Mouse (Mus musculus) left cerebral cortex, adult 18-20 months (tissue): ENCODE results near the gene Fam69b. TPM values are rescaled to one million over a fixed set of nuclear protein-coding genes. Genes with fewer than 3 reads are reported as not detected.

Experiments used
- DNase-seq, 2 experiments: peaks; one replicate each; pipeline ENCODE4 v3.0.0; 2021 to 2022; ENCODE audit warnings: low spot score in 2 of 2, mixed read lengths in 1 of 2
- total RNA-seq, 2 experiments: library from RNA; stranded (reverse); gene quantifications; 2 replicates each; pipeline ENCODE4 v1.2.3; 2021

The Fam69b gene
- total RNA-seq, 2 experiments from 2014 or later, result 74.1 to 77.2 TPM

DNA sequence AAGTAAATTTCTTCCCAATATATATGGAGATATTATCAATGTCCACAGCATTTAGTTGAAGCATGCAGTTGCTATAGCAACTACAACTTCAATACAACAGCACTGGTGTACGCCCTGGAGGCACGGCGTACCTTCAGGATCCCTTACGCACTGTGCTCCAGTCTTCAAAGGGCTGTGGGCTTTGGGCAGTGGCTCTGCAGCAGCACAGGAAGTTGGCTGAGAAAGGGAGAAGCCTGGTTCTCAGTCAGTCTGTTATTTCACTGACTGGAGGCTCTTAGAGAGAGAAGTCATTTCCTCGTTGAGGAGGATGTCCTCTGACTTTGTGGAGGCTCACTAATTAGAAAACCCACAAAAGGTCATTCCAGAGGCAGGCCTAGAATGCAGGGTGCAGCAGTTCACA, 5.3 kb upstream of the Fam69b start:
- DNase-seq, result no peak

DNA sequence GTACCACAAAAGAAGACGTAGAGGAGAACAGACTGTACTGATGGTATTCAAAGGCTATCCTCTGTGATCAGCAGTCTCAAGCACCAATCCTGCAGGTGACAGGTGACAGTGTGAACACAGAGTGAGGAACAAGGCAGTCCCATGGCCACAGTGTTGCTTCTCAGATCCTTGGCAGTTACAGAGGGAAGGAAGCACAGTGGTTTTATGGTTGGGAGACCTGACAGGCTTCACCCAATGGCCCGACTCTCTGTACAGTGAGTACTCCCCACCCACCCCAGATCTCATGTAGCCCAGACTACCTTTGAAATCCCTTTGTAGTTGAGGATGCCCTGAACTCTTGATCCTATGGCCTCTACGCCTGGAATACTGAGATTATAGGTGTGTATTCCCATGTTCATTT, 2.8 kb upstream of the Fam69b start:
- DNase-seq, result no peak

DNA sequence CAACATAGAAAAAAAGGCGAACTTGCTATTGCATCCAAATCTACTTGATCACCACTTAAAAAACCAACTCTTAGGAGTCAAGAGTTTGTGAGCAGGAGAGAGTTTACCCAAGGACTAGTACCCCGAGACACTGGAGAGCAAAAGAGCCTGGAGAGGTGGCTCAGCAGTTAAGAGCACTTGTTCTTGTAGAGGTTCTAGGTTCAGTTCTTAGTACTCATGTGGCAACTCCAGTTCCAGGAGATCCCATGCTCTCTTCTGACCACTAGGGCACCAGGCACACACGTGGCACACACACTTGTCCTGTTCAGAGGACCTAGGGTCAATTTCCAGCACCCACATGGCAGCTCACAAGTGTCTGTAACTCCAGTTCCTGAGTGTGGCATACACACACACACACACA, 2.2 kb upstream of the Fam69b start:
- no peak for DNase-seq

DNA sequence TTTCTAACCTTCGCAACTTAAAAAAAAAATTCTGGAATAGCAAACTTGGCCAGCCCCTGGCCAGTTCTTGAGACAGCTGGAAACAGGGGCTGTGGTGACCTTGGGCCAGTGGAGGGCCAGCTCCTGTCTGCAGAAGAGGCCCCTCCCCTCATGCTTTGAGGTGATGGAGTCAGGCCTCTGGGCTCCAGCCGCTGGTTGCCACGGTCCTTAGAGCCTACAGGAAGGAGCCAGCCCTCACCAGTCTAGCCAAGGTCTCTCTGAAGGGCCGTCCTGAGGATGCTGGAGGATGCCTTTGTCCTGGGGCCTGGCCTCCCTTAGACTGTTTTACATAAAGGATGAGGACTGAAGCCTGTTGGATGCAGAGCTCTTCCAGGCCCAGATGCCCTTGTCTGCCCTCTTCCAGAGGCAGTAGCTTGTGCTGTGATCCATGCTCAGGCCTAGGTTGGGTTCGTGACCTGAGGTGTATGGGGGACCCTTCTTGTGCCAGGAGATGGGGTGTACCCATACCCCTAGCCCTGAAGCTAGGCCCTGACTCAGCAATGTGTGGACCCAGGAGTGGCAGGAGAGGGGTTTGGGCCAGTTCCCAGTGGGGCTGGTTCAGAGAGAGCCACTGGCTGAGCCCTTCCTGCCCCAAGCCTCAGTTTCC, 658 bp downstream of the Fam69b start:
- DNase-seq, result no peak

DNA sequence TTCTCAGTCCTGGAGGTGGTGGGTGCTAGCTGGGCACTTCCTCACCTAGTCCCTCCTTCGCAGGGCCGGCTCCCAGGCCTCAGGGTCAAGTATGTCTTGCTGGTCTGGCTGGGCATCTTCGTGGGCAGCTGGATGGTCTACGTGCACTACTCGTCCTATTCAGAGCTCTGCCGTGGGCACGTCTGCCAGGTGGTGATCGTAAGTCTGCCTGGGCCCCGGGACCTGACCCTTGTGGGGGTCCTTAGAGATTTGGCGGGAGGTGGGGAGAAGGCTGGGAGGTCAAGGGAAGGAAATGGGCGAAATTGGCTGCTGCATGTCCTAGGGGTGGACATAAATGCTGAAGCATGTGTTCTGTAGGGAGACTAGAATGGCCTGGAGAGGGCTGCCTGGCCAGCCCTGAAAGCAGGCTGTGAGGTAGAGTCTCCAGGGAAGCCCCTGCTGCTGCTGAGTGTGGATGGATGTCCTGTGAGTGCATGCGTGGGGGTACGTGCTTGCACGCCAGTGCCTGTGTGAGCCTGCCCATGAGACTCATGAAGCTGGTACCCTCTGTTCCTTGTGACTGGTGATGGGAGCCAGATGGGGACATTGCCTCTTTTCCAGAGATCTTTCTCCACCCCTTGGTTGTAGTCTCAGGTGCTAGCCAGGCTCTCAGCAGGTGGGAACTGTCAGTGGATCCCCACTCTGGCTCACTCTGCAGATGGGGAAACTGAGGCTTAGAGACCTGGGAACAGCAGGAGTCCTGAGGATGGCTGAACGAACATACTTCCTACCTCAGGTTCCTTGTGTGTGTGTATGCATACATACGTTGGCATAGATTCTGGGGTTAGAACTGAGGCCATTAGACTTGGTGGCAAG, 4.5 kb downstream of the Fam69b start:
- no peak for DNase-seq

DNA sequence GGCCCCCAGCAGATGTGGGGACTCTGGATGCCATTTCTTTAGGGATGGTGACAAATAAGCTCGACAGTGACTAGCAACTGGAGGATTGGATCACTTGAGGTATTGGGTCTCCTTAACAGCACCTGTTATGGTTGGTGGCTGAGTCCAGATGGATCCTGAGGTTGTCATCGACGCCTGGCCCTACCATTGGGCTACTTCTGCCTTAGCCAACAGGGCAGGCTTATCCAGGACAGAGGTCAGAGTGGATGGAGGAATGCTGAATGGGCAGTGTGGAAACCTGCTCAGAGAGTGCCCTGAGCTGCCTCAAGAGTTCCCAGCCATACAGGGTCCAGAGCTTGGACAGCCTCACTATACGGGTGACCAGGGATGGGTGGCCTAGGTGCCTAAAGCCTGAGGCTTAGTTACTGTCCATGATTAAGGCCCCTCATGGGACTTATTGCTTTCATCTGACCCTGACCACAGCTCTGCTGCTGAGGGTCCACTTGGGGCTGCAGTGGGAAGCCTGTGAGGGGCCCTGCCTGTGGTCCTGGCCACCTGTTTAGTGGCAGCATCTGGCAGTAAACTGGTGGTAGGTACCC, 5.8 kb downstream of the Fam69b start:
- DNase-seq, result no peak

DNA sequence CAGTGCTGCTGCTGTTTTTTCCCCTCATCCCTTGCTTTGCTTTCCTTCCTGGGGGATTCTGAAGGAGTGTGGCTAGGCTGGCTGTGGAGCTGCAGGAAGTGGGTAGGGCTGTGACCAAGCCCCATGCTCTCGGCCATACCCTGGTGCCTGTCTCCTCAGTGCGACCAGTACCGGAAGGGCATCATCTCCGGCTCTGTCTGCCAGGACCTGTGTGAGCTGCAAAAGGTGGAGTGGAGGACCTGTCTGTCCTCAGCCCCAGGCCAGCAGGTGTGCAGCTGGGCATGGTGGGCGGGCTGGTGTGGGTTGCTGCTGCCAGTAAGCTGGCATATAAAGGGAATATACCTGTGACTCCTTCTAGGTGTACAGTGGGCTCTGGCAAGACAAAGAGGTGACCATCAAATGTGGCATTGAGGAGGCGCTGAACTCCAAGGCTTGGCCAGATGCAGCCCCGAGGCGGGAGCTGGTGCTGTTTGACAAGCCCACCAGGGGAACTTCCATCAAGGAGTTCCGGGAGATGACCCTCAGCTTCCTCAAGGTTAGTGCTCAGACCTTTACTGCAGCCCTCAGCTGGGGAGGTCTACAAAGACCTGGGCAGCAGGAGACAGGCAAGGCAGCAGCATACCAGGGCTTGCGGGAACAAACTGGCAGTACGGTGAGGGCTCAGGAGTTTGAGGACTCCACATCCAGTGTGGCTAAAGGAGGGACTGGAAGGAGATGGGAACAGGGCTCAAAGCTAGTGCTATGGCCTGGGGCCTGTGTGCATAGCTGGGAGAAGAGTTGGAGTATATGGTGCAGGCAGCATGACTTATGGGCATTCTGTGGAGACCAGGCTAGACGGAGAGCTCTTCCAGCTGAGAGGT, 6.6 kb downstream of the Fam69b start:
- no peak for DNase-seq

DNA sequence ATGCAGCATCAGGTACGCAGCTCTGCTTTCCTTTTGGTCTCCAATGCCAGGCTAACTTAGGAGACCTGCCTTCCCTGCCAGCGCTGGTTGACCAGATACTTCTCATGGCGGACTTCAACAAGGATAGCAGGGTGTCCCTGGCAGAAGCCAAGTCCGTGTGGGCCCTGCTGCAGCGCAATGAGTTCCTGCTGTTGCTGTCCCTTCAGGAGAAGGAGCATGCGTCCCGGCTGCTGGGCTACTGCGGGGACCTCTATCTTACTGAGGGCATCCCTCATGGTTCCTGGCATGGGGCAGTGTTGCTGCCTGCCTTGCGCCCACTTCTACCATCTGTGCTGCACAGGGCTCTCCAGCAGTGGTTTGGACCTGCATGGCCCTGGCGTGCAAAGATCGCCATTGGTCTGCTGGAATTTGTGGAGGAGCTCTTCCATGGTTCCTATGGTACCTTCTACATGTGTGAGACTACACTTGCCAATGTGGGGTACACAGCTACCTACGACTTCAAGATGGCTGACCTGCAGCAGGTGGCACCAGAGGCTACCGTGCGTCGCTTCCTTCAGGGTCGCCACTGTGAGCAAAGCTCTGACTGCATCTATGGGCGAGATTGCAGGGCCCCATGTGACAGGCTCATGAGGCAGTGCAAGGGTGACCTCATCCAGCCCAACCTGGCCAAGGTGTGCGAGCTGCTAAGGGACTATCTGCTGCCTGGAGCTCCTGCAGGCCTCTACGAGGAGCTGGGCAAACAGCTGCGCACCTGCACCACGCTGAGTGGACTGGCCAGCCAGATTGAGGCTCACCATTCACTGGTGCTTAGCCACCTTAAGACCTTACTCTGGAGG, 7.5 kb downstream of the Fam69b start:
- DNase-seq, result no peak

DNA sequence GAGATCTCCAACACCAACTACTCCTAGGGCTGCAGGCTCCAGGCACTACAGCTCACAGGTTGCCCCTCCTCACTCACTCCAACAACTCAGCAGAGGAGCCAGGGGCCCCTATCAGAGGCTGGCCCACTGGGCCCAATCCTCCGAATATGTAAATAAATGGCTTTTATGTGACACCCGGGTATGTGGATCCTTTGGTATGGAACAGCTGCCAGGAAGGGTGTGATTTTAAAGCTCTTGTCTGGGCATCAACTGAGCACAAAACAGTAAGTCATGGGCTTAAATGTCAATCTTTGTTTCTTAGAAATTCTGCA, 8.0 kb downstream of the Fam69b start:
- DNase-seq, result no peak

DNA sequence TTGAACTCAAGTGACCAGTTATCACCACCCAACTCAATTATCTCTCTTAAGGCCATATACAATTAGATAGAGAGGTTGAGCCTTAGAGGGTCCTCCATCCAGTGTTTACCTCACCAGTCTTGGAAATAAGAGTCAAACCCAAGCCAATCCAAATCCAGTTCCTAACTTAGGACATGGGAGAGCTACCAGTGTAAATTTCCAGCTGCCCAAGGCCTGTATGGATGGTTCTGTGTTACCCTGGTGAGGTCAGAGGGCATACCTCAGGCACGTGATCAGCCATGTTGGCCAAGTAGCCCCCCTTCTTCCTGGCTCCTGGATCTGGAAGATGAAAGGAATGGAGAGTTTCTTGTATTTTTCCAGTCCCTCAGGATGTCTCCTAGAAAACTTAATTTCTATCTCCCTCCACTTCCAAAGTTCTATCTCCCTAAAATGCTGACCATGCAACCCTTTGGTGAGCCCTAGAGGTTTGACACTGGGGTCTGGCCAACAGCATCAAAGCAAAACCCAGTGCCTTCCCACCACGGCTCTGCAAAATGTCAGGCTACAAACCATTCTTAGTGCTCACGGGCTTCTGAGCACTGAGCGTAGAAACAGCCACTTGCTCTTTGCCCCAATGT, 9.2 kb downstream of the Fam69b start:
- DNase-seq, result no peak

DNA sequence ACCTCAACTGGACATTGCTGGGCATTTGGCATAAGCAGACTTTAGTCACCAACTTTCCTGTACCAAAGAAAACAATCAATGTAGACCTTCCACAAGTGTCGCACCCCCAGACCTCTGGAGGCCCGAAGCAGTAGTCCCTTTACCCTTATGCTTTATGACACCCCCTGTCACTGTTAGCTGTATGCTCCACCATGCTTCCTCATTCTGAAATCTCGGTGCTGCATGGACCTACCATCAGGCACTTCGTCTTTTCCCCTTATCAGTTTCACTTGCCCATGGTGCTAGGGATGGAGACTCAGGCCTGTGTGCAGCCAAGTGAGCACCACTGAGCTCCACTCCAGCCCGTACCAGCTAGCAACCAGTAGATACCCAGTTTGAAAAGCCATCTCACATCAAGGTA, 9.8 kb downstream of the Fam69b start:
- DNase-seq, result no peak

DNA sequence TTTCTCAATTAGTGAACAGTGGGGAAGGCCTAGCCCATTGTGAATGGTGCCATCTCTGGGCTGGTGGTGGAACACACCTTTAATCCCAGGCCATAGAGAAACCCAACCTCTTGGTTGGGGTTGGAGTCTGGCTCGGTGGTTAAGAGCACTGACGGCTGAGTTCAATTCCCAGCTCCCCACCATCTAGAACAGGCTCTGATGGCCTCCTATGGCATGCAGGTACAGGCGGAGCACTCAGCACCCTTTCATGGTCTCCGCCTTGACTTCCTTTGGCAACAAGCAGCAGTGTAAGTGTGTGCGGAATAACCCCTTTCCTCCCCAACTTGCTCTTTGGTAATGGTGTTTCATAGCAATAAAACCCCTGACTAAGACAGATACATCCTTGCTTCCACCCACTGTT, 10.3 kb downstream of the Fam69b start:
- no peak for DNase-seq

DNA sequence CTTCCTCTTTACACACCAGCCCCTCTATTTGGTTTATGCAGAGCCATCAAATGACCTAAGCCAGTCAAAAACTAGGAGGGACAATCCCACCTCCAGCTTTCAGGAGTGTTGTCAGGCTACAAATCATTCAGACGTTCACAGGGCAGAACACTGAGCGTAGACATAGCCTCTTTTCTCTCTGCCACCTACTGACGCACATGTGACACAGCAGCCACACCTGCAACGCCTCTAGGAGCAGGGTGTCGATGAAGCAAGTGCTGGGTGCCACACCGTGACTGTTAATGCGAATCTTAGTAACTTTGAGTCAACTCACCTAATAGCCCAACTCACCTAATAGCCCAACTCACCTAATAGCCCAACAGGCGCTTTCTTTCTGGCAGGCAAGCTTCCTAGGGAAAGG, 10.8 kb downstream of the Fam69b start:
- no peak for DNase-seq

DNA sequence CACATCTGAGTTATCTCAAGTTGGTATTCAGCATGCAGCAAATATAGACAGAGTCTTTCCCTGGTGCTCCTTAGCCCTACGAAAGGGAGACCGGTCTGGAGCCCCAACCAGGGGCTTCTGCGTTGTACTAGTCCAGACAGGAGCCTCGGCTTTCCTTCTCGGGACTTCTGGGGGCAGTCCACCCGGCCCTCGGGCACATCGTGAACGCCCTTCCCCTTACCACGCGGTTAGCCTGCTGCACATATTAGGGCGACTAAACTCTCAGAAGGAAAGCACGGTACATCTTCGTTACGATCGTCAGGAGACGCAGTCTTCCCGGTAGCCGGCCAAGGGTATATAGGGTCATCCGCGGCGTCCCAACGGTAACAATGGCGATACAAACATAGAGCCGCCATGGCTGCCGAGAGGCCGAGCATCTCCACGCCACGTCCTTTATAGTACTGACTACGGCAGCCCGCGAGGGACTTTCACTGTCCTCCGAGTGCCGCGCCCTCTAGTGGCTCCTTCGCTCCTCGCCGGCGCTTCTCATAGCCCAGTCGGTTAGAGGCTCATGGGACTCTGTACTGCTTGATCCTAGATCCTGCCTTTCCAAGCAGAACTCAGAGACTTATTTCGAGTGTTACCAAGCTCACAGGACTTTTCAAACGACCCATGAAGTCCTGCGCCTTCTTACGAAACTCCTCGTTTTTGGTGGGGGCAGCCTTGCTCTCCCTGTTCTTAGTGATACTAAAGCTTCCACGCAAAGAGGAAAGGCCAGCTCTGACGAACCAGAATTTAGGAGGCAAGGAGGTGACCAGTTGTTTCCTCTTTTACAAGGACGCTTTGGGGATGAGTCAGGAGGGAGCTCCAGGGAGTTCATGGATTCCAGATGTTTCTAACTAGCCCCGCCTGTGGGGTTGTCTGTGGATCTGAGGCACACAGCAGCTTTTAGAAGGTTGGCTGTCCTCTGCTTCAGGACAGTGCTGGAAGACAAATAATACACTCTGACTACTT, 11.9 kb downstream of the Fam69b start:
- peak; percentile 97 to 99 for DNase-seq

DNA sequence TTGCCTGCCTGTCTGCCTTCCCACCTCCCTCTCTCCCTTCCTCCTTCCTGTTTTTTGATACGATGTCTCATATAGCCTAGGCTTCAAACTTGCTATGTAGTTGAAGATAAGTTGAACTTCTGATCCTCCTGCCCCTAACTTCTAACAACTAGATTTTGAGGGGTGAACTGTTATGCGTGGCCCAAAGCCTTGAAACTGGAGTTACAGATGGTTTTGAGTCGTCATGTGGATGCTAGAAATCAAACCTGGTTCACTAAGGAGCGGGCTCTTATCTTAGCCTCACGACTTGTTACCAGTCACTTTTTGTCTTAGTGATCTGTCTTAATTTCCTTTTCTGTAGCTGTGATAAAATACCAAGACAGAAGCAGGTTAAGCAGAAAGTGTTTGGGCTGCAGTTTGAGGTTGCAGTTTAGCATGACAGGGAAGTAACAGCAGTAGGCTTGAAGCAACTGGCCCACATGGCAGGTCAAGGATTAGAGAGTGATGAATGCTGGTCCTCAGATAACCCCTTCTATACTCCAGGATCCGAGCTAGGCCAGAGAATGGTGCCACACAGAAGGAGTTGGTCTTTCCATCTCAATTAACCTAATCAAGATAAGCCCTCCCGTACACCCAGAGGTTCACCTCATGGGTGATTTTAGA, 12.9 kb downstream of the Fam69b start:
- no peak for DNase-seq

DNA sequence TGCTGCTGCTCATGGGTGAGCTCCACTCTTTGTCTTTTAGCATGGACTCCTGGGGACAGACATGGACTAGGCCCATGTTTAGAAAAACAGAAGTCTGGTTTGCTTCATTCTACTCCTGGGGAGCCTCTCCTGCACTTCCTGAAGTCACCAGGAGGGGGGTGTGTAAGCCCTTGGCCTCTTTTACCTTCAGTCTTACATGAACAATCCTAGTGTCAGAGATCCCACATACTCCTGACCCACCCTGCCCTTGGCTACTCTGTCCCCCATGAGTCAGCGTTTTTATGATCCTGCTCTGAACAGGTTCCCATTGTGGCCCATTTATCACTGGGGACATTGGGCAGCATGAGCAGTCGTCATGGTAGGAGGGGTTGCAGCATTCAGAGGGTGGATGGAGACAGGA, 15.7 kb downstream of the Fam69b start:
- DNase-seq, result no peak

DNA sequence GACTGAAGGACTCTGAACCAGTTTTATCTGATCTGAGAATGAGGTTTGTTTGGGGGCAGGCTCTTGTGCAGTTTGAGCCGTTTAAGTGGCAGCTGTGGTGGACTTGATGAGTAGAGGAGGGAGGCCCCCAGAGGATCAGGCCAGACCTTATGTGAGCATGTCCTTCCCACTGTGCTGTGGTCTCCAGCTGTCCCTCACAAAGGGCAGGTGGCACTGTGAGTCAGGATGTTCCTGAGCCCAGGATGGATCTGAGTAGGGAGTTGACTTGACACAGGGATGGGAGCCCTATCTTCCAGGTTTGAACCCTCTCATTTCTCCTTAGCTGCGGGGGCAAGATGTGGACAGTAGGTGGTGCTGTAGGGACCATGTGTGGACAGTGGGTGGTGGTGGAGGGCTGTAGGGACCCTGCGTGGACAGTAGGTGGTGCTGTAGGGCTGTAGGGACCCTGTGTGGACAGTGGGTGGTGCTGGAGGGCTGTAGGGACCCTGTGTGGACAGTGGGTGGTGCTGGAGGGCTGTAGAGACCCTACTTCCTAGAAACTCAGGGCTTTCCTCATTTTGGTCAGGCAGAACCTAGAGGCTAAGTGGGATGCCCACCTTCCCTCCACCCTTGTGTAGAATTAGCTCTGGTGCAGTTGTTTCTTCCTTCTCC, 18.5 kb downstream of the Fam69b start:
- DNase-seq, result peak; percentile 54 to 65

DNA sequence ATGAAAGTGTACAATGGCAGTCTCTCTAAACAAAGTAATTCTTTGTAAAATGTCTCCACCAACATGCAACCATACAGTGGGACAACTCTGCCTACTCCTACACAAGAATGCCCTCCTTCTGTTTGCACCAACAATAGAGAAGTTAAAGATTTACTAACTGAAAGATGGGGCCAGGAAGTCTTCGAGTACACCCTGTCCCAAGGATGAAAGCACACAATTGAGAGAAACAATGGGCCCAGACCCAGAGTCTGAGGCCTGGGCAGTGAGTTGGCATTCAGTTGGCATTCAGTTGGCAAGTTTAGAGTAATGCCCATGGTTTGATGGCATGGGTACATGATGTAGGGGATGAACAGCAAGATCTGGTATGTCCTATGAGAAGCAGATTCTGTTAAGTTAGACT, 26.4 kb downstream of the Fam69b start:
- no peak for DNase-seq
